Mouse (Mus musculus) layer of hippocampus, postnatal 14 days (tissue): ENCODE measurements at regions not wholly inside any gene's neighbourhood (a gene's known extent, or its start where the extent isn't known, plus 50 kb on each side); places are given as distances from the start of the nearest gene placed in this dataset.
A peak's percentile ranks its signal among the peaks of the same experiment; 100 is the strongest.

Source experiments
- DNase-seq, 2 experiments: peaks; one replicate each; pipeline ENCODE4 v3.0.0; 2021 to 2022; ENCODE audit warnings: low spot score in 2 of 2, mixed read lengths in 1 of 2

GRCm38 (mm10) chr14:61986203-61986602 is 306.2 kb upstream of the Rnaseh2b start:
- no peak for DNase-seq

- DNase-seq: no peak
Measured at GRCm38 (mm10) chr14:61995253-61995652, 297.1 kb upstream of the Rnaseh2b start.

GRCm38 (mm10) chr14:61997736-61998135 is 294.7 kb upstream of the Rnaseh2b start:
- DNase-seq: no peak

- DNase-seq: no peak
Measured at GRCm38 (mm10) chr14:61998259-61998658, 294.1 kb upstream of the Rnaseh2b start.

- peak in 1 of 2 experiments; percentile 2 for DNase-seq
Measured at GRCm38 (mm10) chr14:62001481-62001949, 290.9 kb upstream of the Rnaseh2b start.

- DNase-seq: no peak
Measured at GRCm38 (mm10) chr14:62002131-62002530, 290.3 kb upstream of the Rnaseh2b start.

GRCm38 (mm10) chr14:62003013-62003781 is 289.2 kb upstream of the Rnaseh2b start:
- DNase-seq: peak; percentile 17

GRCm38 (mm10) chr14:62003797-62004196 is 288.6 kb upstream of the Rnaseh2b start:
- DNase-seq: no peak

- no peak for DNase-seq
Measured at GRCm38 (mm10) chr14:62008707-62009106, 283.7 kb upstream of the Rnaseh2b start.

GRCm38 (mm10) chr14:62018804-62019203 is 273.6 kb upstream of the Rnaseh2b start:
- DNase-seq: no peak

GRCm38 (mm10) chr14:62020996-62021395 is 271.4 kb upstream of the Rnaseh2b start:
- DNase-seq: no peak

GRCm38 (mm10) chr14:62022193-62022592 is 270.2 kb upstream of the Rnaseh2b start:
- DNase-seq: no peak

- DNase-seq: no peak
Measured at GRCm38 (mm10) chr14:62023022-62023421, 269.4 kb upstream of the Rnaseh2b start.

GRCm38 (mm10) chr14:62027751-62028279 is 264.6 kb upstream of the Rnaseh2b start:
- DNase-seq: no peak

GRCm38 (mm10) chr14:62030059-62030458 is 262.3 kb upstream of the Rnaseh2b start:
- DNase-seq: no peak

- no peak for DNase-seq
Measured at GRCm38 (mm10) chr14:62033661-62034060, 258.7 kb upstream of the Rnaseh2b start.

- DNase-seq: peak; percentile 19 to 28
Measured at GRCm38 (mm10) chr14:62034664-62035063, 257.7 kb upstream of the Rnaseh2b start.

- DNase-seq: no peak
Measured at GRCm38 (mm10) chr14:62035416-62035815, 257.0 kb upstream of the Rnaseh2b start.

- DNase-seq: no peak
Measured at GRCm38 (mm10) chr14:62037514-62037913, 254.9 kb upstream of the Rnaseh2b start.

GRCm38 (mm10) chr14:62037917-62038316 is 254.5 kb upstream of the Rnaseh2b start:
- DNase-seq: no peak

- peak; percentile 67 to 88 for DNase-seq
Measured at GRCm38 (mm10) chr14:62042305-62043116, 249.9 kb upstream of the Rnaseh2b start.

- DNase-seq: no peak
Measured at GRCm38 (mm10) chr14:62043117-62043422, 249.3 kb upstream of the Rnaseh2b start.
